Mouse (Mus musculus): ENCODE measurements around the gene Cdkn2d. TPM values are rescaled to one million over a fixed set of nuclear protein-coding genes. Genes with fewer than 3 reads are reported as not detected.
A peak's percentile ranks its signal among the peaks of the same experiment; 100 is the strongest.
"Not testable (repeated sequence)": the region's sequence is repeated elsewhere in the genome, so short reads cannot be mapped to it uniquely, and the experiment has no call there.

The Cdkn2d gene
- polyA plus RNA-seq, 1 experiment, result 98.6 TPM

DNA sequence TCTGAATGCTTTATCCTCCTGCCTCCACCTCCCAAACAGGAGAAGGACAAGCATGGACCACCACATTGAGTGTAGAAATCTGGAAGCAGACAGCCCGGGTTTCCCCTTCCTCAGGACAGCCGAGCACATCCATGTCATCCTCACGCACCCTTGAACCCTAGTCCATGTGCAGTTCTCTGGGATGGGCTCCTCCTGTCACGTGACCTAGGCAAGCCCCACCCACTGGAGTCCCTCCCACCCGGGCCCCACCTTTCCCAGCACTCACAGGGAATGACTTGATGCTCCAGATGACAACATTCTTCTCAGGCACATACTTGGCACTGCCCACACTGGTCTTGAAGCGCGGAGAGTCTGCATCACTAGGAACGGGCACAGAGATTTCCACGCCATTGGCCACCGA lies 7.8 kb upstream of the Cdkn2d start:
- Histone ChIP-seq H3K36me3 (ENCODE audit: control insufficient read depth, insufficient read depth, low read length) (no peaks in the 10 kb centered on the region), H3K4me3 (ENCODE audit: control insufficient read depth, low read depth, low read length) (no peak overlapping the region), H3K4me1 (ENCODE audit: control insufficient read depth, insufficient read depth, low read length) (no peaks in the 10 kb centered on the region), H3K27ac (ENCODE audit: control insufficient read depth, insufficient read depth, low read depth, low read length) (no peak overlapping the region), H3K27me3 (ENCODE audit: control insufficient read depth, insufficient read depth, low read length) (no peaks in the 10 kb centered on the region)
- TF ChIP-seq POLR2A (IDR thresholded peaks at IDR 0.05; ENCODE audit: control insufficient read depth, low read depth, low read length) (no peak), CTCF (IDR thresholded peaks at IDR 0.05; ENCODE audit: control insufficient read depth, insufficient read depth, insufficient replicate concordance, low read depth, low read length) (no peak)

DNA sequence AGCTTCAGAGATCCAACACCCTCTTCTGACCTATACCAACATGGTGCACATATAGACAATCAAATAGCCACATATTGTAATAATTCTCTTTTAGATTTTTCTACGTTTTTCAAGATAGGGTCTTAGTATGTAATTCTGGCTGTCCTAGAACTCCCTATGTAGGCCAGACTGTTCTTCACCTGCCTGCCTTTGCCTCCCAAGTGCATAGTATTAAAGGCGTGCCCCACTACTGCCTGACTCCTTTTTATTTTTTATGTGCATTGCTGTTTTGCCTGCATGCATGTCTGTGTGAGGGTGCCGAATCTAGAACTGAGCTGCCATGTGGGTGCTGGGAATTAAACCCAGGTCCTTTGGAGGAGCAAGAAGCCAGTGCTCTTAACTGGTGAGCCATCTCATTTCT lies 1.1 kb upstream of the Cdkn2d start:
- Histone ChIP-seq H3K27ac (ENCODE audit: control insufficient read depth, insufficient read depth, low read depth, low read length) (no peak overlapping the region), H3K27me3 (ENCODE audit: control insufficient read depth, insufficient read depth, low read length) (no peaks in the 10 kb centered on the region), H3K4me1 (ENCODE audit: control insufficient read depth, insufficient read depth, low read length) (peaks cover 17% of the 10 kb centered on the region), H3K36me3 (ENCODE audit: control insufficient read depth, insufficient read depth, low read length) (no peaks in the 10 kb centered on the region), H3K4me3 (ENCODE audit: control insufficient read depth, low read depth, low read length) (peak overlapping the region; percentile 52; the same call in 1 of the 2 replicates)
- TF ChIP-seq POLR2A (IDR thresholded peaks at IDR 0.05; ENCODE audit: control insufficient read depth, low read depth, low read length) (no peak), CTCF (IDR thresholded peaks at IDR 0.05; ENCODE audit: control insufficient read depth, insufficient read depth, insufficient replicate concordance, low read depth, low read length) (no peak)

DNA sequence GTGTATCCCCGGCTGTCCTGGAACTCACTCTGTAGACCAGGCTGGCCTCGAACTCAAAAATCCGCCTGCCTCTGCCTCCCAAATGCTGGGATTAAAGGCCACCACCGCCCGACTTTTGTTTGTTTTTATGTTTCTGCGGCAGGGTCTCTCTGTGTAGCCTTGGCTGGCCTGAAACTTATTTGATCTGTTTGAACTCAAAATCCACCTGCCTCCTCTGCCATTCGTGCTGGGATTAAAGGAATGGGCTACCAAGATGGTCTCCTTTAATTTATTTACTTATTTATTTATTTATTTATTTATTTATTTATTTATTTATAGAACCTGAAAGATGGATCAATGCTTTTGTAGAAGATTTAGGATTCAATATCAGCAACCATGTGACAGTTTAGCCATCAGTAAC lies 661 bp upstream of the Cdkn2d start:
- Histone ChIP-seq H3K27ac (ENCODE audit: control insufficient read depth, insufficient read depth, low read depth, low read length) (peak overlapping the region; percentile 99), H3K4me1 (ENCODE audit: control insufficient read depth, insufficient read depth, low read length) (peaks cover 18% of the 10 kb centered on the region), H3K4me3 (ENCODE audit: control insufficient read depth, low read depth, low read length) (peak overlapping the region; percentile 94)
- not testable (repeated sequence) for H3K36me3 ChIP-seq (ENCODE audit: control insufficient read depth, insufficient read depth, low read length); H3K27me3 ChIP-seq (ENCODE audit: control insufficient read depth, insufficient read depth, low read length)

DNA sequence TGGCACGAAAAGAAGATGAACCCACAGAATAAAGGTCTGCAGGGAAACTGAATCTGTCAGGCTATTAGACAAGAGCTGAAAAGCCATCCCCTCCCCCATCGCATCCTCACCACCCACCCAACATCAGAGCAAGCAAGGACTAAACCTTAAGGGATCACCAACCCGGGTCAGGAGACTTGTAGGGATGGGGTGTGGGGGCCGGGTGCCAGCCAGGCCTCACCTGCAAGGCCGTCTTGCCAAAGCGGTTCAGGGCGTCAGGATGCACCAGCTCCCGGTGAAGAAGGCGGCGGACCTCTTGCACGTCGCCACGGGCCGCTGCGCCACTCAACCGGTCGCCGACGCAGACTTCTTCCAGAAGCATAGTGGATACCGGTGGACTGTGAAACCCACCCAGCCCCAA lies 618 bp downstream of the Cdkn2d start:
- H3K36me3 ChIP-seq (ENCODE audit: control insufficient read depth, insufficient read depth, low read length), result no peaks in the 10 kb centered on the region
- H3K4me1 ChIP-seq (ENCODE audit: control insufficient read depth, insufficient read depth, low read length), result peaks cover 21% of the 10 kb centered on the region
- H3K27ac ChIP-seq (ENCODE audit: control insufficient read depth, insufficient read depth, low read depth, low read length), result peak overlapping the region; percentile 99
- TF ChIP-seq POLR2A (IDR thresholded peaks at IDR 0.05; ENCODE audit: control insufficient read depth, low read depth, low read length), result no peak
- no peak for TF ChIP-seq CTCF (IDR thresholded peaks at IDR 0.05; ENCODE audit: control insufficient read depth, insufficient read depth, insufficient replicate concordance, low read depth, low read length)
- no peaks in the 10 kb centered on the region for H3K27me3 ChIP-seq (ENCODE audit: control insufficient read depth, insufficient read depth, low read length)
- peak overlapping the region; percentile 94 for H3K4me3 ChIP-seq (ENCODE audit: control insufficient read depth, low read depth, low read length)

DNA sequence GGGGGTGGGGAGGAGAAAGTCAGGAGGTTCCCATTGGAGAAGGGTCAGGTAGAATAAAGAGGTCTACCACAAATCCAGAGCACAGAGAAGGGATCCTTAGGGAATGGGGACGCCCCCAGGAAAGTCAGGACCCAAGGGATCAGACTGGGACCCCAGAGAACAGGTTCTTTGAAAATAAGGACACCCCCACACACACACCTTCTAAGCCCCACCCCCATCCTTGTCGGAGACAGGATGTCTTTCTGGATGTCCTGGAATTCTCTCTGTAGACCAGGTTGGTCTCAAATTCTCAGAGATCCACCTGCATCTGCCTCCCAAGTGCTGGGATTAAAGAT lies 1.9 kb downstream of the Cdkn2d start:
- Histone ChIP-seq H3K27me3 (ENCODE audit: control insufficient read depth, insufficient read depth, low read length) (no peaks in the 10 kb centered on the region), H3K27ac (ENCODE audit: control insufficient read depth, insufficient read depth, low read depth, low read length) (peak overlapping the region; percentile 40), H3K4me1 (ENCODE audit: control insufficient read depth, insufficient read depth, low read length) (peaks cover 21% of the 10 kb centered on the region), H3K4me3 (ENCODE audit: control insufficient read depth, low read depth, low read length) (peak overlapping the region; percentile 67), H3K36me3 (ENCODE audit: control insufficient read depth, insufficient read depth, low read length) (no peaks in the 10 kb centered on the region; the same call in 1 of the 2 replicates)
- no peak for TF ChIP-seq POLR2A (IDR thresholded peaks at IDR 0.05; ENCODE audit: control insufficient read depth, low read depth, low read length)
- no peak for TF ChIP-seq CTCF (IDR thresholded peaks at IDR 0.05; ENCODE audit: control insufficient read depth, insufficient read depth, insufficient replicate concordance, low read depth, low read length)

DNA sequence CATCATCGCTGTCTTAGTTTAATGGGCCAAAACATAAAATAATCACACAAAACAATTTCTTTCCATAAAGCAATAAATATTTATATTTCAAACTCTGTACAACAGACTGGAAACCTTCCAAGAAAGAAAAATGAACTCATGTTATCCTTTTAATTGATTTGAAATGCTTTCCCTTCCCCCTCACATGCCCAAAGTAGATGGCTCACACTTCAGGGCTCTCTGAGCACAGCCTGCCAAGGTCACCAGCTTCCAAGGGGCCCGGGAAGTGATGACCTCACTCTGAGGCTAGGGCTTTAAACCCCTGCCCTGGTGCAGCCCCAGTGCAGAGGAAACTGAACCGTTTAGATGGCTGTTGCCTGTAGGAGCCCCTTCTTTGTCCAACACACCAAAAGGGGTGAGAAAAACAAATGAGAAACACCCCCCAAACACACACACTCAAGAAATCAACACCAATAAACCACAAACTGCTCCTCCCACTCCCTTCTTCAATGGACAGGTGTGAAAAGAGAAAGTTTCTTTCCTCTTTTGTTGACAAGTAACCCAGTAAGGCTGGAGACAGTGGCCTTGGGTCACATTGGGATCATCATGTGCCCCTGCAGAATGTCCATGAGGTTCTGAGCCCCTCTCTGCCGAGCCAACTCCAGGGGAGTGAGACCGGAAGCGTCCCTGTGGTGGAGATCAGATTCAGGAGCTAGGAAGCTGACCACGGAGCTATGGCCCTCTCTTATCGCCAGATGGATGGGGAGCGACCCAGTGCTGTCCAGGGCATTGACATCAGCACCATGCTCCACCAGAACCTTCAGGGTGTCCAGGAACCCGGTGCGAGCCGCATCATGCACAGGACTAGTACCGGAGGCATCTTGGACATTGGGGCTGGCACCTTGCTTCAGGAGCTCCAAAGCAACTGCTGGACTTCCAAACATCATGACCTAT lies 2.5 kb downstream of the Cdkn2d start:
- H3K27ac ChIP-seq (ENCODE audit: control insufficient read depth, insufficient read depth, low read depth, low read length), result peak overlapping the region; percentile 97
- H3K4me1 ChIP-seq (ENCODE audit: control insufficient read depth, insufficient read depth, low read length), result peaks cover 21% of the 10 kb centered on the region
- H3K36me3 ChIP-seq (ENCODE audit: control insufficient read depth, insufficient read depth, low read length), result no peaks in the 10 kb centered on the region; the same call in 1 of the 2 replicates
- TF ChIP-seq POLR2A (IDR thresholded peaks at IDR 0.05; ENCODE audit: control insufficient read depth, low read depth, low read length) (no peak), CTCF (IDR thresholded peaks at IDR 0.05; ENCODE audit: control insufficient read depth, insufficient read depth, insufficient replicate concordance, low read depth, low read length) (no peak)
- H3K4me3 ChIP-seq (ENCODE audit: control insufficient read depth, low read depth, low read length), result peak overlapping the region; percentile 93
- no peaks in the 10 kb centered on the region for H3K27me3 ChIP-seq (ENCODE audit: control insufficient read depth, insufficient read depth, low read length)

DNA sequence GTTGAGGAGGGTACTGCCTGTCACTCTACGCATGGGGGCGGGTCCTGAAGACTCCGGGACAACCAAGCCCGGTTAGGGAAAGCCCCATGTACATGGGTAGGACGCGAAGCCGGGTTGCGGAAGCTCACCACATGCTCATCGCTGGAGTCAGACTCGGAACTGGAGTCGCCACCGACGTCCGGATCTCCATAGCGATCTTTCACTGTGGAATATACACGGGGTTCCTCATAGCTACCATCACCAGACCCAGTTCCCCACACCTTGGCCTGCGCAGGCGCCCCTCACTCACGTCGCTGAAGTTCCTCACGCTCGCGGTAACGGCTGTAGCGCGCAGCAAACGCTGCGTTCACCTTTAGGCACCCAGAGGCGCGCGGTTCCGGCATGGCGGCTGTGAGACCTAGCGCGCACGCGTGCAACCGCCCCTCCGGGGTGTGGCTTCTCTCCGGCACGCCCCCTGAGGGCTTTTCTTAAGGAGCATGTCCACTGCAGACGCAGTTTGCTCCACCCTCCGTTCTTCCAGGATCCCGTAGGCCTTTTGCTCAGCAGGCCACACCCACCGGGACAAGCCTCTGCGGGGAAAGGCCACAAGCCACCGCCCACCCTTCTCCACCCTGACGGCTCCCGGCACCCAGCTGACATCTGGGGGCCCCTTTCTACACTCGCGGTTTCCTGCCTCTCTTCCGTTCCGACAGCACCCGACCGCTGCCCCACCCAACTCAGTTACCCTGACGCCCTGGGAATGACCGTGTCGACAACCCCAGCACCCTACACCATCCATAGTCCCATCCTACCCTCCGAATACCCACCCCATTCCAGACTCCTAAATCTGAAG lies 3.4 kb downstream of the Cdkn2d start, which contains the start of gene Kri1:
Gene Kri1, minus strand, starts transcription at position 399 of the 832 bp plus-strand sequence.
- TF ChIP-seq POLR2A (IDR thresholded peaks at IDR 0.05; ENCODE audit: control insufficient read depth, low read depth, low read length), result peak; percentile 87
- TF ChIP-seq CTCF (IDR thresholded peaks at IDR 0.05; ENCODE audit: control insufficient read depth, insufficient read depth, insufficient replicate concordance, low read depth, low read length), result no peak
- Histone ChIP-seq H3K27me3 (ENCODE audit: control insufficient read depth, insufficient read depth, low read length) (no peaks in the 10 kb centered on the region), H3K4me3 (ENCODE audit: control insufficient read depth, low read depth, low read length) (peak within 1 kb of the TSS; percentile 93), H3K36me3 (ENCODE audit: control insufficient read depth, insufficient read depth, low read length) (no peaks in the 10 kb centered on the region; the same call in 1 of the 2 replicates), H3K27ac (ENCODE audit: control insufficient read depth, insufficient read depth, low read depth, low read length) (peak within 1 kb of the TSS; percentile 97), H3K4me1 (ENCODE audit: control insufficient read depth, insufficient read depth, low read length) (peaks cover 21% of the 10 kb centered on the region)

All from testis, adult 2 months (tissue).